Mouse (Mus musculus): ENCODE measurements around the gene Rpl13a. TPM values are rescaled to one million over a fixed set of nuclear protein-coding genes. Genes with fewer than 3 reads are reported as not detected.

The Rpl13a gene
- total and polyA plus RNA-seq, 3 experiments, result 1,478 to 6,084 (median 2,356) TPM

- peaks cover 62% of the 10 kb centered on the region for H3K36me3 ChIP-seq (replicated peaks)
- no peaks in the 10 kb centered on the region for H3K9me3 ChIP-seq (replicated peaks)
- no peak for TF ChIP-seq TAL1 (conservative IDR thresholded peaks at IDR 0.05; ENCODE audit: low read depth, low read length)
- TF ChIP-seq CTCF (IDR thresholded peaks at IDR 0.05; ENCODE audit: low read depth, low read length), result no peak
- TF ChIP-seq GATA2 (IDR thresholded peaks at IDR 0.05; ENCODE audit: borderline replicate concordance, low read depth, low read length), result no peak
- no peak for TF ChIP-seq GATA1 (IDR thresholded peaks at IDR 0.05; ENCODE audit: borderline replicate concordance, low read length)
- TF ChIP-seq POLR2AphosphoS5 (IDR thresholded peaks at IDR 0.05; ENCODE audit: insufficient replicate concordance, low read depth, low read length), result no peak
- H3K4me1 ChIP-seq (ENCODE audit: insufficient read depth, low read depth, low read length), result peaks cover 39% of the 10 kb centered on the region
- no peak overlapping the region for H3K4me3 ChIP-seq (ENCODE audit: low read depth, low read length)
- DNase-seq (ENCODE audit: low spot score), result no peak
- no peaks in the 10 kb centered on the region for H3K27me3 ChIP-seq (ENCODE audit: insufficient read depth, low read length)
- ATAC-seq (ENCODE audit: extremely low read depth, insufficient number of reproducible peaks, low FRiP score, poor library complexity, severe bottlenecking), result no peak
Observed at GRCm38 (mm10) chr7:45077829-45078228, 50.7 kb downstream of the Rpl13a start.

GRCm38 (mm10) chr7:45077322-45077721 is 51.2 kb downstream of the Rpl13a start:
- Histone ChIP-seq H3K4me1 (ENCODE audit: insufficient read depth, low read depth, low read length) (peaks cover 36% of the 10 kb centered on the region), H3K36me3 (replicated peaks) (peaks cover 64% of the 10 kb centered on the region)
- TF ChIP-seq GATA1 (IDR thresholded peaks at IDR 0.05; ENCODE audit: borderline replicate concordance, low read length) (no peak), POLR2AphosphoS5 (IDR thresholded peaks at IDR 0.05; ENCODE audit: insufficient replicate concordance, low read depth, low read length) (no peak), CTCF (IDR thresholded peaks at IDR 0.05; ENCODE audit: low read depth, low read length) (no peak), GATA2 (IDR thresholded peaks at IDR 0.05; ENCODE audit: borderline replicate concordance, low read depth, low read length) (no peak), TAL1 (conservative IDR thresholded peaks at IDR 0.05; ENCODE audit: low read depth, low read length) (no peak)

GRCm38 (mm10) chr7:45076501-45076900 is 52.1 kb downstream of the Rpl13a start:
- no peak for DNase-seq (ENCODE audit: low spot score)
- H3K9me3 ChIP-seq (replicated peaks), result no peaks in the 10 kb centered on the region
- no peak overlapping the region for H3K4me3 ChIP-seq (ENCODE audit: low read depth, low read length)
- ATAC-seq (ENCODE audit: extremely low read depth, insufficient number of reproducible peaks, low FRiP score, poor library complexity, severe bottlenecking), result no peak
- H3K36me3 ChIP-seq (replicated peaks), result peaks cover 64% of the 10 kb centered on the region
- TF ChIP-seq CTCF (IDR thresholded peaks at IDR 0.05; ENCODE audit: low read depth, low read length), result no peak
- no peak for TF ChIP-seq GATA1 (IDR thresholded peaks at IDR 0.05; ENCODE audit: borderline replicate concordance, low read length)
- TF ChIP-seq POLR2AphosphoS5 (IDR thresholded peaks at IDR 0.05; ENCODE audit: insufficient replicate concordance, low read depth, low read length), result no peak
- TF ChIP-seq TAL1 (conservative IDR thresholded peaks at IDR 0.05; ENCODE audit: low read depth, low read length), result no peak
- TF ChIP-seq GATA2 (IDR thresholded peaks at IDR 0.05; ENCODE audit: borderline replicate concordance, low read depth, low read length), result no peak
- H3K4me1 ChIP-seq (ENCODE audit: insufficient read depth, low read depth, low read length), result peaks cover 34% of the 10 kb centered on the region
- H3K27me3 ChIP-seq (ENCODE audit: insufficient read depth, low read length), result no peaks in the 10 kb centered on the region

More at GRCm38 (mm10) chr7:45077322-45077721, 51.2 kb downstream of the Rpl13a start:
- H3K4me3 ChIP-seq (ENCODE audit: low read depth, low read length), result no peak overlapping the region
- ATAC-seq (ENCODE audit: extremely low read depth, insufficient number of reproducible peaks, low FRiP score, poor library complexity, severe bottlenecking) (no peak), DNase-seq (ENCODE audit: low spot score) (no peak)
- H3K9me3 ChIP-seq (replicated peaks), result no peaks in the 10 kb centered on the region
- H3K27me3 ChIP-seq (ENCODE audit: insufficient read depth, low read length), result no peaks in the 10 kb centered on the region

Other genes starting within 250 kb of the Rpl13a start
Only the 20 nearest of the 33 such genes appear.
- gene Scaf1, start 112.4 kb downstream of the Rpl13a start, total RNA-seq (2014; fragmentation: Nextera tagmentation), result 66.0 and 111 TPM in 2 replicates
- gene Scaf1, start 112.4 kb downstream of the Rpl13a start, total RNA-seq (2017), result 11.3 and 13.5 TPM in 2 replicates
- 203 and 244 TPM in 2 replicates for gene Scaf1, start 112.4 kb downstream of the Rpl13a start, polyA plus RNA-seq (2012)
- gene Rras, start 110.8 kb downstream of the Rpl13a start, total RNA-seq (2014; fragmentation: Nextera tagmentation), result 16.3 and 22.1 TPM in 2 replicates
- gene Rras, start 110.8 kb downstream of the Rpl13a start, total RNA-seq (2017), result 3.1 and 3.2 TPM in 2 replicates
- gene Rras, start 110.8 kb downstream of the Rpl13a start, polyA plus RNA-seq (2012), result 5.6 and 6.9 TPM in 2 replicates
- 36.7 and 42.4 TPM in 2 replicates for gene Prr12, start 75.9 kb downstream of the Rpl13a start, total RNA-seq (2014; fragmentation: Nextera tagmentation)
- 1.6 and 2.0 TPM in 2 replicates for gene Prr12, start 75.9 kb downstream of the Rpl13a start, total RNA-seq (2017)
- gene Prr12, start 75.9 kb downstream of the Rpl13a start, polyA plus RNA-seq (2012), result 91.6 and 98.4 TPM in 2 replicates
- 43.6 and 49.1 TPM in 2 replicates for gene Nosip, start 66.3 kb downstream of the Rpl13a start, total RNA-seq (2014; fragmentation: Nextera tagmentation)
- 38.9 and 49.4 TPM in 2 replicates for gene Nosip, start 66.3 kb downstream of the Rpl13a start, total RNA-seq (2017)
- 104 and 110 TPM in 2 replicates for gene Nosip, start 66.3 kb downstream of the Rpl13a start, polyA plus RNA-seq (2012)
- 11.5 and 17.8 TPM in 2 replicates for gene Prrg2, start 66.1 kb downstream of the Rpl13a start, total RNA-seq (2014; fragmentation: Nextera tagmentation)
- 6.8 and 9.5 TPM in 2 replicates for gene Prrg2, start 66.1 kb downstream of the Rpl13a start, total RNA-seq (2017)
- gene Prrg2, start 66.1 kb downstream of the Rpl13a start, polyA plus RNA-seq (2012), result 34.7 and 38.8 TPM in 2 replicates
- gene Rcn3, start 36.5 kb downstream of the Rpl13a start, total RNA-seq (2014; fragmentation: Nextera tagmentation), result 0.49 TPM in 1 of 2 replicates, not detected in the other
- not detected in 2 replicates for gene Rcn3, start 36.5 kb downstream of the Rpl13a start, total RNA-seq (2017)
- gene Rcn3, start 36.5 kb downstream of the Rpl13a start, polyA plus RNA-seq (2012), result 0.31 and 0.33 TPM in 2 replicates
- not detected in 2 replicates for gene Fcgrt, start 24.9 kb downstream of the Rpl13a start, total RNA-seq (2014; fragmentation: Nextera tagmentation)
- not detected in 2 replicates for gene Fcgrt, start 24.9 kb downstream of the Rpl13a start, total RNA-seq (2017)
- not detected in 2 replicates for gene Fcgrt, start 24.9 kb downstream of the Rpl13a start, polyA plus RNA-seq (2012)
- gene Rps11, start 4.3 kb downstream of the Rpl13a start, total RNA-seq (2014; fragmentation: Nextera tagmentation), result 916 and 1,000 TPM in 2 replicates
- 1,298 and 1,329 TPM in 2 replicates for gene Rps11, start 4.3 kb downstream of the Rpl13a start, total RNA-seq (2017)
- gene Rps11, start 4.3 kb downstream of the Rpl13a start, polyA plus RNA-seq (2012), result 151 and 217 TPM in 2 replicates
- not detected in 2 replicates for gene Gm45713, start 7.5 kb upstream of the Rpl13a start, total RNA-seq (2014; fragmentation: Nextera tagmentation)
- gene Gm45713, start 7.5 kb upstream of the Rpl13a start, total RNA-seq (2017), result 0.16 and 0.23 TPM in 2 replicates
- gene Gm45713, start 7.5 kb upstream of the Rpl13a start, polyA plus RNA-seq (2012), result 1.0 and 1.3 TPM in 2 replicates
- gene Flt3l, start 7.7 kb upstream of the Rpl13a start, total RNA-seq (2014; fragmentation: Nextera tagmentation), result 75.7 and 76.5 TPM in 2 replicates
- 41.0 and 48.6 TPM in 2 replicates for gene Flt3l, start 7.7 kb upstream of the Rpl13a start, total RNA-seq (2017)
- gene Flt3l, start 7.7 kb upstream of the Rpl13a start, polyA plus RNA-seq (2012), result 31.7 and 38.8 TPM in 2 replicates
- 82.8 and 124 TPM in 2 replicates for gene Pih1d1, start 25.5 kb upstream of the Rpl13a start, total RNA-seq (2014; fragmentation: Nextera tagmentation)
- gene Pih1d1, start 25.5 kb upstream of the Rpl13a start, total RNA-seq (2017), result 60.9 and 68.4 TPM in 2 replicates
- 46.4 TPM in 2 replicates for gene Pih1d1, start 25.5 kb upstream of the Rpl13a start, polyA plus RNA-seq (2012)
- gene Aldh16a1, start 25.8 kb upstream of the Rpl13a start, total RNA-seq (2014; fragmentation: Nextera tagmentation), result 19.6 and 26.3 TPM in 2 replicates
- gene Aldh16a1, start 25.8 kb upstream of the Rpl13a start, total RNA-seq (2017), result 33.8 and 34.7 TPM in 2 replicates
- 110 and 133 TPM in 2 replicates for gene Aldh16a1, start 25.8 kb upstream of the Rpl13a start, polyA plus RNA-seq (2012)
- gene Slc17a7, start 35.2 kb upstream of the Rpl13a start, total RNA-seq (2014; fragmentation: Nextera tagmentation), result not detected in 2 replicates
- gene Slc17a7, start 35.2 kb upstream of the Rpl13a start, total RNA-seq (2017), result 0.06 and 0.11 TPM in 2 replicates
- 0.02 and 0.08 TPM in 2 replicates for gene Slc17a7, start 35.2 kb upstream of the Rpl13a start, polyA plus RNA-seq (2012)
- not detected in 2 replicates for gene Gfy, start 50.8 kb upstream of the Rpl13a start, total RNA-seq (2014; fragmentation: Nextera tagmentation)
- gene Gfy, start 50.8 kb upstream of the Rpl13a start, total RNA-seq (2017), result 0.05 and 0.06 TPM in 2 replicates
- not detected in 2 replicates for gene Gfy, start 50.8 kb upstream of the Rpl13a start, polyA plus RNA-seq (2012)
- gene Pth2, start 52.2 kb upstream of the Rpl13a start, total RNA-seq (2014; fragmentation: Nextera tagmentation), result not detected in 2 replicates
- not detected in 2 replicates for gene Pth2, start 52.2 kb upstream of the Rpl13a start, total RNA-seq (2017)
- not detected in 2 replicates for gene Pth2, start 52.2 kb upstream of the Rpl13a start, polyA plus RNA-seq (2012)
- gene Ccdc155, start 76.1 kb upstream of the Rpl13a start, total RNA-seq (2014; fragmentation: Nextera tagmentation), result not detected in 2 replicates
- gene Ccdc155, start 76.1 kb upstream of the Rpl13a start, total RNA-seq (2017), result not detected in 2 replicates
- not detected in 2 replicates for gene Ccdc155, start 76.1 kb upstream of the Rpl13a start, polyA plus RNA-seq (2012)
- gene Dkkl1, start 83.4 kb upstream of the Rpl13a start, total RNA-seq (2014; fragmentation: Nextera tagmentation), result not detected in 2 replicates
- gene Dkkl1, start 83.4 kb upstream of the Rpl13a start, total RNA-seq (2017), result 0.11 TPM in 1 of 2 replicates, not detected in the other
- gene Dkkl1, start 83.4 kb upstream of the Rpl13a start, polyA plus RNA-seq (2012), result not detected in 2 replicates
- gene Tead2, start 87.0 kb upstream of the Rpl13a start, total RNA-seq (2014; fragmentation: Nextera tagmentation), result not detected in 2 replicates
- 0.38 TPM in 1 of 2 replicates, not detected in the other for gene Tead2, start 87.0 kb upstream of the Rpl13a start, total RNA-seq (2017)
- gene Tead2, start 87.0 kb upstream of the Rpl13a start, polyA plus RNA-seq (2012), result not detected in 2 replicates
- gene Cd37, start 110.4 kb upstream of the Rpl13a start, total RNA-seq (2014; fragmentation: Nextera tagmentation), result 167 and 172 TPM in 2 replicates
- gene Cd37, start 110.4 kb upstream of the Rpl13a start, total RNA-seq (2017), result 47.3 and 48.7 TPM in 2 replicates
- 51.2 and 75.3 TPM in 2 replicates for gene Cd37, start 110.4 kb upstream of the Rpl13a start, polyA plus RNA-seq (2012)
- gene Slc6a16, start 112.3 kb upstream of the Rpl13a start, total RNA-seq (2014; fragmentation: Nextera tagmentation), result not detected in 2 replicates
- gene Slc6a16, start 112.3 kb upstream of the Rpl13a start, total RNA-seq (2017), result 0.12 and 0.27 TPM in 2 replicates
- gene Slc6a16, start 112.3 kb upstream of the Rpl13a start, polyA plus RNA-seq (2012), result not detected in 2 replicates